Mouse (Mus musculus) kidney, embryonic 16.5 days (tissue): ENCODE data around the gene F12. TPM values are rescaled to one million over a fixed set of nuclear protein-coding genes. Genes with fewer than 3 reads are reported as not detected.
A peak's percentile ranks its signal among the peaks of the same experiment; 100 is the strongest.

Experiments used
- ATAC-seq: fragments of 200-750 bp; cut with Nextera tagmentation; 2 replicates; pipeline ENCODE4 v1.8.0; 2017; ENCODE audit warnings: moderate TSS enrichment; ENCODE audit not compliant: low FRiP score, low TSS enrichment
- H3K27ac ChIP-seq: fragments of 300-500 bp; sonication (generic); 2 replicates; pipeline ENCODE4 v1.5.1; 2014; ENCODE audit warnings: low read length
- H3K27me3 ChIP-seq: fragments of 300-500 bp; sonication (generic); 2 replicates; pipeline ENCODE4 v1.6.1; 2014; ENCODE audit warnings: low read length, control low read depth, mixed read lengths; ENCODE audit not compliant: insufficient read depth
- H3K36me3 ChIP-seq: fragments of 300-500 bp; sonication (generic); 2 replicates; pipeline ENCODE4 v1.6.1; 2014; ENCODE audit warnings: low read length, control low read depth, mixed read lengths; ENCODE audit not compliant: insufficient read depth
- H3K4me1 ChIP-seq: fragments of 300-500 bp; sonication (generic); 2 replicates; pipeline ENCODE4 v1.6.1; 2014; ENCODE audit warnings: low read length, control low read depth, mixed read lengths; ENCODE audit not compliant: insufficient read depth
- H3K4me2 ChIP-seq: fragments of 300-500 bp; sonication (generic); replicated peaks from 2 replicates; pipeline ENCODE4 v1.6.1; 2014; ENCODE audit warnings: low read depth, low read length
- H3K4me3 ChIP-seq: fragments of 300-500 bp; sonication (generic); 2 replicates; pipeline ENCODE4 v1.5.1; 2014; ENCODE audit warnings: mild to moderate bottlenecking, low read length
- H3K9ac ChIP-seq: fragments of 300-500 bp; sonication (generic); replicated peaks from 2 replicates; pipeline ENCODE4 v1.6.1; 2014; ENCODE audit warnings: low read length
- H3K9me3 ChIP-seq: fragments of 300-500 bp; sonication (generic); 2 replicates; pipeline ENCODE4 v1.6.1; 2016; ENCODE audit warnings: low read length, control low read depth
- WGBS: fragments of 180-500 bp; shearing (Covaris S2); extraction: QIAGEN DNeasy Blood & Tissue Kit; methylation state at CpG from one replicate; pipeline ENCODE4 v1.1.7; 2014; 5-methylcytosine and 5-hydroxymethylcytosine counted together
- polyA plus RNA-seq: library from polyadenylated mRNA; unstranded; fragments of >200 nt; fragmentation: Nextera tagmentation; extraction: Ambion mirVana; gene quantifications from 2 replicates; pipeline ENCODE4 v1.2.1, GENCODE M21; 2015

Gene F12
- polyA plus RNA-seq, 1 experiment from 2014 or later, result 0.79 TPM

DNA sequence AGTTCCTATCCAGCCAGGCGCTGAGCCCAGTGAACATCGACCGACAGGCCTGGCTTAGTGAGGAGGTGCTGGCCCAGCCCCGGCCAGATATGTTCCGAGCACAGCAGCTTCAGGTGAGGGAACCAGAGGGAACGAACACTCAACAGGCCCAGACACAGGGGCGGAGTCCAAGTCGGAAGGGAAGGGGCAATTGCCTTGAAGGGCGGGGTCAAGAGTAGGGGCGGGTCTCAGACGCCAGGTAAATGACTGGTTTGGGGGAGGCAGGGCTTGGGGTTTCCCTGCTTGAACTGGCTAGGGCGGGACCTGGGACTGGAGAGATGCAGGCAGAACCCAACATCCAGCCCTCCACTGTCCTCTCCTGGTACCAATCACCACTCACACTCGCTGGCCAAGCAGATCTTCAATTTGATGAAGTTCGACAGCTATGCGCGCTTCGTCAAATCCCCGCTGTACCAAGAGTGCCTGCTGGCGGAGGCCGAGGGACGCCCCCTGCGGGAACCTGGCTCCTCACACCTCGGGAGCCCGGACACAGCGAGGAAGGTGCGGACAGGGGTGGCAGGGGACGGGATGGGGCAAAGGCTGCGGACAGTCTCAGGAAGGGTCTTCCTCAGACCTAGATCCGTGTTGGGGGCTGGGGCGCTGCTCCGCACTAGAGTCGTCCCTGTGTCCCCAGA is 47.5 kb downstream of the F12 start:
- Histone ChIP-seq H3K27ac (no peak overlapping the region), H3K36me3 (no peaks in the 10 kb centered on the region), H3K4me1 (no peaks in the 10 kb centered on the region), H3K9me3 (no peaks in the 10 kb centered on the region), H3K27me3 (peaks cover 38% of the 10 kb centered on the region), H3K9ac (peak overlapping the region; percentile 11; the same call in 1 of the 2 replicates), H3K4me3 (peak overlapping the region; percentile 27), H3K4me2 (peak overlapping the region; percentile 46)
- 5% methylated on average over 28 of the region's 32 CpGs for WGBS
- peak; percentile 67 for ATAC-seq

DNA sequence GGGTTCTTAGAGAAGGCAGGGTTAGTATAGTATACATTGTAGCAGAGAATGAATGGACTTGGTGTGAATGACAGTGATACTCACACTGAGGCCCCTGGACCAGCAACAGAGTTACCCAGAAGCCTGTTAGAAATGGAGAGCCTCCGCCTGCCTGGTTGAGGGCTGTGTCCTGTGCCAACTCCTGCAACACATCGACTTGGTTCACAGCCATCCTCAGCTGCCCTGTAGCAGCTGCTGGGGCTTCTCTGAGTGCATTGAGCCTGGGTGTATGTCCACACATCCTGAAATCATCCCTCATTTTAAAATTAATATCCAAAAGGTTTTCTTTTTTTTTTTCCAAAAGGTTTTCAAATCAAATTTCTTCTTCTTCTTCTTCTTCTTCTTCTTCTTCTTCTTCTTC is 50.7 kb downstream of the F12 start:
- Histone ChIP-seq H3K4me1 (no peaks in the 10 kb centered on the region), H3K36me3 (no peaks in the 10 kb centered on the region), H3K9ac (no peak overlapping the region), H3K27ac (no peak overlapping the region), H3K4me2 (no peak overlapping the region), H3K9me3 (no peaks in the 10 kb centered on the region), H3K4me3 (no peak overlapping the region), H3K27me3 (peaks cover 35% of the 10 kb centered on the region)
- no peak for ATAC-seq
- WGBS, result 71% methylated on average over 2 of the region's 2 CpGs

DNA sequence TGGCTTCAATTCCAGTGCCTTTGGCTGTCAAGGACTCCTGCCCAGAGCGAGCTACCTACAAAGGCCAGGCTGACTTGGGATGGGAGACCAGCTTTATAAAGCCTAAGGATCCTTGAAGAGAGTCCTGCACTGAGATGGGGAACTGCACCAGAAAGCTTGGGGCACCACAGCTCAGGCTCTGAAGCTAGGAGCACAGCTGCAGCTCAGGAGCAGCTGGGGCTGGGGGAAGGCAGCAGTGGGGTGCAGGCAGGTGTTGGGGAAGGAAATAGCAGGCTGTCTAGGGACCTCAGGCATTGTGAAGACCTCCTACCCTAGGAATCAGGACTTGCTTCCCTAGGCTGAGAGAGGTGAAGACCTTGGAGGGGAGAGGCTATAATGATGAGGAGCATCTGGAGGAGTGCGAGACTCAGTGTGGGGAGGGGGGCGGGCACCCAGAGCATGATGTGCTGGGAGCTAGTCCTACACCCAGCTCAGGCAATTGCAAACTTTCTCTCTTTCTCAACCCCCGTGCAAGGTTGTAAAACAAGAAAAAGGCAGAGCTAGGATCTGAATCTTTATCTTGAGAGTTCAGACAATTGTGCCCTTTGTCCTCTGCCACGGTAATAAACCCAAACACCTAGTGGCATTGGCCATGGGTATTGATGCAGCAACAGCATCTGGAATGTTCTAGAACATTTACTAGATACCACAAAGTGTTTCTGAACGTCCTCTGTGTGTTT is 52.2 kb downstream of the F12 start:
- no peak overlapping the region for H3K9ac ChIP-seq
- H3K27ac ChIP-seq, result no peak overlapping the region
- H3K9me3 ChIP-seq, result no peaks in the 10 kb centered on the region
- H3K4me2 ChIP-seq, result no peak overlapping the region
- H3K4me1 ChIP-seq, result no peaks in the 10 kb centered on the region
- peaks cover 22% of the 10 kb centered on the region for H3K27me3 ChIP-seq
- WGBS, result 52% methylated on average over 6 of the region's 6 CpGs
- no peak for ATAC-seq
- no peak overlapping the region for H3K4me3 ChIP-seq
- no peaks in the 10 kb centered on the region for H3K36me3 ChIP-seq

DNA sequence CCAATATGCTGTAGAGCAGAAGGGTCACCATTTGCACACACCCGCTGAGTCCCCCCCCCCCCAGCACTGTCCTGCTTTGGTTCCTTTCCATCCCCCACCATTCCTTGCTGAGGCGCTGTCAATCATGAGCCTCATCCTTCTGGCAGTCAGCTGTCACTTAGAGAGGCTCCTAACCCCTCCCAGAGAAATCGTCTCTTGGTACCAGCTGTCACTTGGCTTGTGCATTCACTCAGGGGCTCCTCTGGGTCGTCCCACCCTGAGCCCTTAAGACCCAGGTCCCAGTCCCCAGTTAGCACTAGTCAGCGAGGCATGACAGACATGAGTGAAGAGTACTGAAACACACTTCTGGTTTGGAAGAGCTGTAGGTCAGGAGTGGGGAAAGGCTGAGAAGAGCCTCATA is 54.9 kb downstream of the F12 start:
- Histone ChIP-seq H3K4me1 (no peaks in the 10 kb centered on the region), H3K36me3 (no peaks in the 10 kb centered on the region), H3K9me3 (no peaks in the 10 kb centered on the region), H3K27me3 (peaks cover 4% of the 10 kb centered on the region), H3K4me2 (no peak overlapping the region), H3K9ac (no peak overlapping the region), H3K27ac (no peak overlapping the region), H3K4me3 (no peak overlapping the region)
- no peak for ATAC-seq
- 47% methylated on average over 5 of the region's 5 CpGs for WGBS

DNA sequence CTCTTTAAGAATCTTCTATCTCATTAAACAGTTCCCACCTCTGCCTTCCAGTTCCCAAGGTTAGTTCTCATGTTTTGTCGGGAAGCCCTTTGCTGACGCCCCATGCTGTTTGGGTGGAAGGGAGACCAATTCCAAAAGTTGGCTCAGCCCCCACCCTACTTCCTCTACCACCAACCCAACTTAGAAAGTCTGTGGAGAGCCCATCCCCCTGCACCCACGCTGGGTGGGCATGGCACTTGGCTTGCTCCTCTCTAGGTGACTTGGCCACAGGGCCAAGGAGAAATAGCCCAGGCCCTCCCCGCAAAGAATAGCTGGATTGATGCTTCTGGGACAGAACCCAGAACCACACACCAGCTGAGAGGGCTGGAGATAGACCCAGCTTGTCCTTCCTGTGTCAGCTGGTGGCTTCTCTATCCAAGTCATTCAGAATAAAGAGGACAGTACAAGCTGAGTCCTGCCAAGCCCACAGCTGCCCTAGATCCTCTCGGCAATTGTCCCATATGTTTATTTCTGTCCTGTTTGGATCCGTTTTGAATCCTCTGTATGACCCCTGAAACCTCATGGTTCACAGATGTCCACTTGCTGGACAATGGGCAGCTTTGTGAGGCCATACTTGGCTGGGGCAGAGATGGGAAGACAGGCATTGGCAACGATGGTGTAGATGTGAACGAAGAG is 55.4 kb downstream of the F12 start:
- no peak overlapping the region for H3K4me2 ChIP-seq
- H3K4me3 ChIP-seq, result no peak overlapping the region
- H3K36me3 ChIP-seq, result no peaks in the 10 kb centered on the region
- H3K9ac ChIP-seq, result no peak overlapping the region
- H3K4me1 ChIP-seq, result no peaks in the 10 kb centered on the region
- peaks cover 4% of the 10 kb centered on the region for H3K27me3 ChIP-seq
- no peaks in the 10 kb centered on the region for H3K9me3 ChIP-seq
- no peak overlapping the region for H3K27ac ChIP-seq
- 78% methylated on average over 8 of the region's 8 CpGs for WGBS
- no peak for ATAC-seq

DNA sequence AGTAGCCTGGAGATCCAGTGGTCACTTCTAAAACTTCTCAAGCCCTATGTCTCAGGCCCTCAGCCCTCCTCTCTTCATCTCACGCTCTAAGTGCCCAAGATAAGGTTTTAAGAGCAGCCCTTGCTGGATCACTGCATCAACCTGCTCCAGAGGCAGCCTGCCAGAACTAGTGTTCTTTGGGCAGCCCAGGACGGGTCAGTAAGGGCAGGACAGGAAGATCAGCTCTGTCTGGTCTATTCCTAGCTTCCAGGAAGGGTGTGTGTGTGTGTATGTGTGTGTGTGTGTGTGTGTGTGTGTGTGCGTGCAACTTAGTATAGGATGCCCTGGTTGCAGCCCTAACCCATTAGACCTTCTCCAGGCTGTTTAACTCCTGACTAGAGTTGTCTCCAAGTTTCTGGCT is 56.4 kb downstream of the F12 start:
- Histone ChIP-seq H3K4me1 (no peaks in the 10 kb centered on the region), H3K9ac (no peak overlapping the region), H3K4me2 (peak overlapping the region; percentile 38; the same call in 1 of the 2 replicates), H3K9me3 (no peaks in the 10 kb centered on the region), H3K27me3 (peaks cover 4% of the 10 kb centered on the region), H3K36me3 (no peaks in the 10 kb centered on the region), H3K27ac (no peak overlapping the region), H3K4me3 (peak overlapping the region; percentile 8)
- 58% methylated on average over 3 of the region's 3 CpGs for WGBS
- 0 out of 2 replicates have a peak, but pooled peaks have one; percentile 54 for ATAC-seq

DNA sequence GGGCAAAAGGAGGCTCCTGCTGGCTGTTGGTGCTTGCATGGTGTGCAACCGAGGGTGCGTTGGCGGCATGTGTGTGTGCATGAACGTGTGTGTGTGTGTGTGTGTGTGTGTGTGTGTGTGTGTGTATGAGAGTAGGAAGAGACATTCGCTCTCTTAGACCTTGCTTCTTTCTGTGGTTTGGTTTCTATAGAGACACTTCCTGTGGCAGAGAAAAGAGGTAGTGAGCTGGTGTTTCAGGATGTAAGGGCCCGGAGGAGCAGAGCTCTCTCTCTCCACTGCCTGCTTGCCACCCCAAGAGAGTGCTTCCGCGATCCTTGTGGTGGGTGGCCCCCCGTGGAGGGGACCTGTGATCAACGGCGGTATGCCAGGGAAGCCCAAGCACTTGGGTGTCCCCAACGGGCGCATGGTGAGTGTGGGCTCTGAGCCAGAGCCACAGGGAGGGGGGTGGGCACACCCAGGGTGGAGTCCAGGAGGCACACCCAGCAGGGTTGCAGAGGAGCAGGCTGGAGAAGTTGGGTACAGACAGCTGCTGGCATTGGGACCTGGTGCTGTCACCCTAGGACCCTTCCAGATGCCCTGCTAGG is 57.0 kb downstream of the F12 start, which contains the start of gene Rgs14:
TSS of gene Rgs14 (plus strand) at position 202 of the 584 bp plus-strand sequence.
- WGBS, result 51% methylated on average over 13 of the region's 13 CpGs
- Histone ChIP-seq H3K36me3 (no peaks in the 10 kb centered on the region), H3K9ac (no peak within 1 kb of the TSS; the same call in 1 of the 2 replicates), H3K27me3 (peaks cover 4% of the 10 kb centered on the region), H3K4me2 (peak within 1 kb of the TSS; percentile 38), H3K4me1 (no peaks in the 10 kb centered on the region), H3K4me3 (peak within 1 kb of the TSS; percentile 8), H3K27ac (no peak within 1 kb of the TSS), H3K9me3 (no peaks in the 10 kb centered on the region)
- ATAC-seq, result no peak

DNA sequence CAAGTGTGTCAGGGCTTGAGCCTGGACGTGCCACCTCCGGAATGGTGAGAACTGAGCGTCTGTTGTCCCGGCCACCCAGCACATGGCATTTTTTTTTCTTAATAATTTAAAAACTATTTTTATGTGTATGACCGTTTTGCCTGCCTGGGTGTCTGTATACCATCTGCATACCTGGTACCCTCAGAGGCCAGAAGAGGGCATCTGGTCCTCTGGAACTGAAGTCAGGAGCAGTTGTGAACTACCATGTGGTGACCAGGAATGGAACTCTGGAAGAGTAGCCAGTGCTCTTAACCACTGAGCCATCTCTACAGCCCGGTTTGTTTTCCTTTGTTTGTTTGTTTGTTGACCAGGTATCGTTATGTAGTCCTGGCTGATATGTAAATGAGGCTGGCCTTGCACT is 58.2 kb downstream of the F12 start:
- 76% methylated on average over 7 of the region's 7 CpGs for WGBS

More for the DNA sequence above, 58.2 kb downstream of the F12 start:
- no peak overlapping the region for H3K4me3 ChIP-seq
- no peak overlapping the region for H3K9ac ChIP-seq
- no peak overlapping the region for H3K4me2 ChIP-seq
- H3K27ac ChIP-seq, result no peak overlapping the region
- no peaks in the 10 kb centered on the region for H3K36me3 ChIP-seq
- no peaks in the 10 kb centered on the region for H3K4me1 ChIP-seq
- no peak for ATAC-seq
- H3K27me3 ChIP-seq, result no peaks in the 10 kb centered on the region
- H3K9me3 ChIP-seq, result no peaks in the 10 kb centered on the region
